Mouse (Mus musculus): ENCODE measurements around the gene Ryr3.

Ryr3 gene

GRCm38 (mm10) chr2:112681817-112682216 lies 535.1 kb downstream of the Ryr3 start:
- in situ Hi-C loops (cut with MboI; ENCODE audit: low sequenced_read_pairs) = no loop called here

- in situ Hi-C loops (cut with MboI; ENCODE audit: low sequenced_read_pairs) = no loop called here
Observed at GRCm38 (mm10) chr2:112677246-112677645, 539.6 kb downstream of the Ryr3 start.

- in situ Hi-C loops (cut with MboI; ENCODE audit: low sequenced_read_pairs) = no loop called here
Observed at GRCm38 (mm10) chr2:112676721-112677120, 540.2 kb downstream of the Ryr3 start.

GRCm38 (mm10) chr2:112676175-112676574 lies 540.7 kb downstream of the Ryr3 start:
- in situ Hi-C loops (cut with MboI; ENCODE audit: low sequenced_read_pairs) = no loop called here

GRCm38 (mm10) chr2:112669461-112669860 lies 547.4 kb downstream of the Ryr3 start:
- in situ Hi-C loops (cut with MboI; ENCODE audit: low sequenced_read_pairs) = no loop called here

- in situ Hi-C loops (cut with MboI; ENCODE audit: low sequenced_read_pairs) = no loop called here
Observed at GRCm38 (mm10) chr2:112656131-112656530, 560.8 kb downstream of the Ryr3 start.

DNA sequence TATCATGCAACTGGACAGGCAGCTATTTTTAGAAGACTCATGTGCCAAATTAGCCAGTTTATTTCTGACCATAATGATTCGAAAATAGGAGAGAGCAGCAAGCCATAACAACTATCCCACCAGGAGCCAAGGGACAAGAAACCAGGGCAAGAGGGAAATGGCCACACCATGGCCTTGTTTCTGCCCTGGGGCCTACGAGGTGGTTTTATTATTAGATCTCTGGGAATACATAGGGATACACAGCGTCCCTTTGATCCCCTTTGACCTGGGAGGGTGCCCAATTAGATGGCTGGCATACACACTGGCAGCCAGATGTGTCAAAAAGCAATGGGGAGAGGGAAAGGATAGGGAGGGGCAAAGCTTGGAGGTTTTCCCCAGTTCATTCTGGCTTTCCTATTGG lies 563.1 kb downstream of the Ryr3 start:
- in situ Hi-C loops (cut with MboI; ENCODE audit: low sequenced_read_pairs) = no loop called here

DNA sequence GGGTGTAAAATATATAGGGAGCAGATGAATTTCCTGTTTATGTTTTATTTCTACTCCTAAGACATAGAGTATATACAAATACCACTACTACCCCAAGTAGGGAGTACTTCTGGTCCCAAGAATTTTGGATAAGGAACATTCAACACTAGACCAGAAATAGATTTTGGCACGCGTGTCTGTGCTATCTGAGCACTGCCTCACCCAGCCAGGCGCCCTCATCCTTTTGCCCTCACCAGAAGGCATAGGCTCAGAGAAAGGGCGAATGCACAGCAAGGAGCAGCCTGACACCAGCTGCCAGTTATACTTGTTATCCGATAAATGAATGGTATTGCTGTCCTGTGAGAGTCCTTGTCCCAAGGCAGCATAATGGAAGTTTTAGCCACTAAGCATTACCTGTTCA lies 579.7 kb downstream of the Ryr3 start:
- in situ Hi-C loops (cut with MboI; ENCODE audit: low sequenced_read_pairs) = no loop called here

- in situ Hi-C loops (cut with MboI; ENCODE audit: low sequenced_read_pairs) = no loop called here
Observed at GRCm38 (mm10) chr2:112632536-112632935, 584.4 kb downstream of the Ryr3 start.

DNA sequence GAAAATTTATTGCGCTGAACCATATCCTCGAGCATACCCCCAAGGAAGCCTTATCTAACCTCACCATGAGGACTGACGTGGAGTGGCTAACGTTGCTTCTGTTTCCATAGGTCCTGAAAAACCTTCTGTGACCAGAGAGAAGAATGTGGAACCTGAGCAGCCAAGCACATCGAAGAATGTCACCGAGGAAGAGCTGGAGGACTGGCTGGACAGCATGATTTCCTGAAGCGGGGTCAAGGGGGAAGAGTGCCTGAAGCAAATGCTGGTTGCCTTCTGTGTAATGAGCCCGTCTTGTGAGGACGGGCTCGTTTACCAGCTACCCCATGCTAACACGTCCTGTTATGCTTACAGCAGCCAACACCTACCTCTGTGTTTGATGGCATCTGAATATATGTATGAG lies 586.2 kb downstream of the Ryr3 start:
- in situ Hi-C loops (cut with MboI; ENCODE audit: low sequenced_read_pairs) = no loop called here

- in situ Hi-C loops (cut with MboI; ENCODE audit: low sequenced_read_pairs) = no loop called here
Observed at GRCm38 (mm10) chr2:112625156-112625555, 591.7 kb downstream of the Ryr3 start.

- in situ Hi-C loops (cut with MboI; ENCODE audit: low sequenced_read_pairs) = no loop called here
Observed at GRCm38 (mm10) chr2:112617206-112617605, 599.7 kb downstream of the Ryr3 start.

- in situ Hi-C loops (cut with MboI; ENCODE audit: low sequenced_read_pairs) = no loop called here
Observed at GRCm38 (mm10) chr2:112614375-112614774, 602.5 kb downstream of the Ryr3 start.

GRCm38 (mm10) chr2:112612628-112613027 lies 604.3 kb downstream of the Ryr3 start:
- in situ Hi-C loops (cut with MboI; ENCODE audit: low sequenced_read_pairs) = no loop called here

DNA sequence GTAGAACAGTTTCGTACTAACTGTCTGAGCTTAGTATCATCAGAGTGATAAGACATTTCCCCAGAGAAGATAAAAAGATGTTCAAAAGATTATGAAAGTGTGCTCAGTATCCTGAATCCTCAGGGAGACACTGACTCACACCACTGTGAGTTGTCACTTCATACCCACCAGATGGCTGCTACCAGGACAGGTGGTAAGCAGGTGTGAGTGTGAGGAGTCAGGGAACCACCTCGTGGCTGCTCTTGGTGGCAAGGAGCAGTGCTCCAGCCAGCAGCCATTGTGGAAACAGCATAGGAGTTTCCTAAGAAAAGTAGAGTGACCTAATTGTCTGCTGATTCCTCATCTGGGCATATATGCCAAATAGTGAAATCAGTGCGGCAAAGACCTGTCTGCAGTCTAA lies 610.4 kb downstream of the Ryr3 start:
- in situ Hi-C loops (cut with MboI; ENCODE audit: low sequenced_read_pairs) = no loop called here

DNA sequence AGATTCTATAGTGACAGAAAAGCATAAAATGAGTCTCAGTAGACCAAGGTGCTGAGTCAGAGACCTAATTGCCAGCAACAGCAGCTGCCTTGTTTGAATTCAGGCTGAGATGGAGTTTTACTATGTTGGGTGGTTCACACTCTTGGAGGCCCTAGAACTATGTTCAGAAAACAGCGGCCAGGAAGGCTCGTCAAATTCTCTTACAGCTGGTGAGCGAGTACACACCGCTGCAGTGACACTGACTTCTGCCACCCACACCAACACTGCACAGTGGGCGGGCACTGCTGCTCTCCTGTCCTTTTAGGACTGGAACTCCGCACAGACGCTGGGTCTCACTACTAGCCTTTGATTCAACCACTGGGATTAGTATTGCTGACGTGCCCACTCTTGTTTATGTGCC lies 614.4 kb downstream of the Ryr3 start:
- in situ Hi-C loops (cut with MboI; ENCODE audit: low sequenced_read_pairs) = no loop called here

- in situ Hi-C loops (cut with MboI; ENCODE audit: low sequenced_read_pairs) = no loop called here
Observed at GRCm38 (mm10) chr2:112600222-112600621, 616.7 kb downstream of the Ryr3 start.

DNA sequence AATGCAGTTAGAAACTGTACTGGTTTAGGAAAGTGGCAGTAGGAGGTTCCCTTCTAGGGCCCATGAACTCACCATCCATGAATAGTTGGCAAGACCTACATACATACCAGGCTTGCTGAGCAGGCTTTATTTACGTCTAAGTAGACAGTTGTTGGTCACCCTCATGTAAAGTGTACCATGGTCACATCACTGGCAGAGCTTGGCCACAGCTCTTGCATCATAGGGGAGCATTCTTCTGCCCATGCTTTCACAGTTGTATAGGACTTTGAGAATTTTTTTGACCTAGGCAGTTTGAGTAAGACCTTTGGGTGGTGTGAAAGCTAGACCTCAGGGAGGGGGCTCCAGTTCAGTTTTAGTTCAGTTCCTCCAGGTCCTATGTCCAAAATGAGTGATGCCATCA lies 619.8 kb downstream of the Ryr3 start:
- in situ Hi-C loops (cut with MboI; ENCODE audit: low sequenced_read_pairs) = no loop called here

DNA sequence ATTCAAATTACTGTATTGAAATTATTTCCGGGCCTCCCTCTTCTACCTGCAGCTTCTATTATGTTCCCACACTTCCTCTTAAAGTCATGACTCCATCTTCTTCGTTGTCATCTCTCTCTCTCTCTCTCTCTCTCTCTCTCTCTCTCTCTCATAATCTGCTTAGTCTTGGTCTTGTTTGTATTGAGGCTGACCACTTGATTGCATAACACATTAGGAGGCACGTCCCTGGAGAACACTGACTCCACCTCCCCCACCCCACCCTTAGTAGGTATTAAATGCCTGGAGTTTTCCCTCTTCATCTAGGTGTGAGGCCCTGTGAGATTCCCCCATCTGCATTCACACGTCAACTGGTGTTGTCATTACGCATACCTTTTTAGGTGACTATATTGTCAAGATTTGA lies 620.5 kb downstream of the Ryr3 start:
- in situ Hi-C loops (cut with MboI; ENCODE audit: low sequenced_read_pairs) = no loop called here

- in situ Hi-C loops (cut with MboI; ENCODE audit: low sequenced_read_pairs) = no loop called here
Observed at GRCm38 (mm10) chr2:112595807-112596206, 621.1 kb downstream of the Ryr3 start.

GRCm38 (mm10) chr2:112593781-112594180 lies 623.1 kb downstream of the Ryr3 start:
- in situ Hi-C loops (cut with MboI; ENCODE audit: low sequenced_read_pairs) = no loop called here

GRCm38 (mm10) chr2:112593322-112593721 lies 623.6 kb downstream of the Ryr3 start:
- in situ Hi-C loops (cut with MboI; ENCODE audit: low sequenced_read_pairs) = no loop called here

- in situ Hi-C loops (cut with MboI; ENCODE audit: low sequenced_read_pairs) = no loop called here
Observed at GRCm38 (mm10) chr2:112591451-112591871, 625.4 kb downstream of the Ryr3 start.

DNA sequence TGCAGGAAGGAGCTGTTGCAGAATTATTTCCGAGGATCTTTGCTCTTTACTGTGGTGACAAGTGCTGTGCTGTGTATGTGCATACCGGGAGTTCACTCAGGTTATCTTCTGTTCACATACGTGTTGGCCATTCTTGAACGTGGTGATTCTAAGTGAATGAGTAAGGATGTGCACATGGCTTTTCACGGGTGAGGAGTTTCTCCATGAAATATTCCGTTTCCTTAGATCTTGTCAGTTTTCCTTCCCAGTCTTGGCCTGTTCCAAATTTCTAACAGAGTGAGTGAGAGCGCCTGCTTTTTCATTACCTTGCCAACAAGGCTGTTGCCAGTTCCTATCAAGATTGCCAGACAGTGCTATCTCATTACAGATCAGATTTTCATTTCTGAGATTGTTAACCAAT lies 625.9 kb downstream of the Ryr3 start:
- in situ Hi-C loops (cut with MboI; ENCODE audit: low sequenced_read_pairs) = no loop called here
